Mouse (Mus musculus) adrenal gland, postnatal 4 days (tissue): Measurements from ENCODE around the gene Olfr985. TPM values are rescaled to one million over a fixed set of nuclear protein-coding genes. Genes with fewer than 3 reads are reported as not detected.

Source experiments
- DNase-seq, 2 experiments: peaks; one replicate each; pipeline ENCODE4 v3.0.0; 2021 to 2022; ENCODE audit warnings: low spot score in 2 of 2, mixed read lengths in 2 of 2
- long read RNA-seq, 2 experiments: library from polyadenylated mRNA; stranded (forward); transcript quantifications; one replicate each; pipeline ENCODE4 v2.0.0; 2021
- total RNA-seq, 2 experiments: library from RNA; stranded (reverse); gene quantifications; 2 replicates each; pipeline ENCODE4 v1.2.3; 2021

Gene Olfr985
- not detected for total RNA-seq
- long read RNA-seq, experiment 1, result 0 reads
- long read RNA-seq, experiment 2, result 0 reads

DNA sequence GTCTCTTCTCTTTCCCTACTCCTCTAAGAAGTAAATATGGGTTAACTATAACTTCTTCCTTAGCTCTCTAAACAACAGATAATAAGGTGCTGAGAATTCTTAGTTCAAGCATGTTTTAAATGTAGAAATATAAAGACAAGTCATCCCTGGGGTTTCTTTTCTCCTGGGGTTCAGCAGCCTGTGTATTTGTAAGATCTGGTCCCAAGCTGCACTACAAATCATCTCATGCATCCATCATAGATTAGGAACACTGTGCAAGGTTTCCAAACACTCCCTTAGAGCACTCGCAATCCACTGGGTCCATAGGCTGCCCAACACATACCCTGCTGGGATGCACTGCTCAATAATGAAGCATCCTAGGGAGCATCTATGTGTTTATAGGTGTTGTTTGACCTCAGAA, at the start of gene Olfr985:
TSS of gene Olfr985 (minus strand) at position 101 of the 400 bp plus-strand sequence.
- no peak for DNase-seq

GRCm38 (mm10) chr9:40177017-40177416, 47.0 kb upstream of the Olfr985 start:
- DNase-seq, result no peak

DNA sequence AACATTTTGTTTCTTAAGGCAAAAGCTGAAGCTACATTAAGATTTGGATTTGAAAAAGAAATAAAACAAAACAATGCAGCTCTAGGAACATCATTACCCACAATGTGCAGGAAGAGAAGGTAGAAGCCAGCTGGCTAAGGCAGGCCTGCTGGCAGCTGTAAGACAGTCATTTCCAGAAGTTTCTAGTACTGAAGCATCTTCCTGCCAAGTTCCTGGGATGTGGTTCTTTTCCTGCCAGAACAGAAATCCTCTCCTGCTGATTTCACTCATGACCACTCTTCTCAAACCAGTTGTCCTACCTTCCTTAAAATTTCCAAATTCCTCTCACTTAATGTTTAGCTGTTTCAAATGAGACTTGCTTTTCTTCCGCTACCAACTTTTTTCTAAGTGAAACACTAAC, 36.5 kb upstream of the Olfr985 start:
- no peak for DNase-seq

GRCm38 (mm10) chr9:40155118-40155644, 25.2 kb upstream of the Olfr985 start:
- no peak for DNase-seq

GRCm38 (mm10) chr9:40141544-40141943, 11.6 kb upstream of the Olfr985 start:
- no peak for DNase-seq

DNA sequence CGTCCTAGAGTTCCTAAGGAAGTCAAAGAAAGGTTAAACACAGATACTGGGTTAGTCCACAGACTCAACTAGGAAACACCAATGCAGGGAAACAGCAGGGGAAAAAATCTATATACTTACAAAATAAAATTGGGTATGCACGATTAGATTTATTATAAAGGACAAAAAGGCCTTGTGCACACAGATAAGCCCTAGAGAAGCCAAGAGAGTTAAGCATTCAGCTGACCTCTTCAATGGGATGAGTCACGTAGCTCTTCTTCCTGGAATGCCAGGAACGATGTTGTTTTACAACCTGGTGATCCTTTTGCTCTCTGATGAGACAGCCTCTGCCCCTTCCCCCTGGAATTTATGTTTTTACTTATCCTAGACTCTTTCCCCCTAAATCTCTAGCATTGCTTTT, 9.5 kb upstream of the Olfr985 start:
- DNase-seq, result no peak

- DNase-seq, result no peak
Measured at GRCm38 (mm10) chr9:40136987-40137688, 7.2 kb upstream of the Olfr985 start.

DNA sequence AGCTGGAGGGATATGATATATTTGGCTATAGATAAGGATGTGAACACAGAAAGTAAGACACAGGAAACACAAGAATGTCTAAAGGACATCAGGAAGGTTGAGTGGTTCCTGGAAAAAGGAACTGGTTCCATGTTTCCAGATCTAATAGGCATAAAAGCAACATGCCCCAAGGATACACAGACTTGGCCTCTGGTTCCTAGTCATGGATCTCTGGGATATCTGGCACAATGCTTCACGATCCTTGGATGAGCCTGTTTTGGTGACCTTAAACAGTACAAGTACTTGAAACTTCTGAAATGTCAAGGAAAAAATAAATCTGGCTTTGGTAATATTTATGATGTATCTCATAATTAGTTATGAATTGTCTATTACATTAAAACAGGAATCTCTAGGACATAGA, 572 bp upstream of the Olfr985 start:
- DNase-seq, result no peak

DNA sequence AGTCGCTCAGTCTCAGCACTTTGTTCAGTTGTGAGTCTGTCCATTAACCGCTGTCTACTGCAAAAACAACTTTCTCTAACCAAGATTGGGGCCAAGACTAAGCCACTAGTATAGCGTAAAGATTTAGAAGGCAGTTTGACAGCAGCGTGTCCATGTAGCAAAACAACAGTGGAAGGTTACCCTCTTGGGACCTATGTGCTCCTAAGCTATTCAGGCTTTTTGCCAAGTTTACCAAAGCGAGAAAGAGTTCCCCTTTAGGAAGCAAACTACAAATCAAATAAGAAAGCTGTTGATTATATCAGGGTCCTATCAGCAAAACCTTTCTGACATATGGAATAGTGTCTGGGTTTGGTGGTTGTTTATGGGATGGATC, 12.7 kb downstream of the Olfr985 start:
- DNase-seq, result no peak

GRCm38 (mm10) chr9:40116645-40117286, 13.2 kb downstream of the Olfr985 start:
- no peak for DNase-seq

DNA sequence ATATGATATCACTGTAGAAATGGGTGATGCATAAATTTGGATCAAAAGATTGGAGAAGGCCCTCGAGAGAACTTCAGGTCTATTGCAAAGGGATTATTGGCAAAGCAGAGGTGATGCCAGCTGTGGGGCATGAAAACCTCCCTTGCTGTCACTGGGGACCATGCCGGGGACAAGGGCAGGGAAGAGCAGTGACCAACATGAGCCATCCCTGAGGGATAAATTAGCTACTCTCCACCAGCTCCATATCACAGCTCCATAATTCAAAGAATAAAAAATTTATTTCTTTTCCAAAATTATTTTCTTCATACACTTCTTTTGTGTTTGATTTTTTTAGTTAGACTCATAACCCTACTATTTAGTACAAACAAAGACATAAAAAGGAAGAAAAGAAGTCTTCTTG, 15.9 kb downstream of the Olfr985 start, which contains the start of gene Olfr984:
TSS of gene Olfr984 (minus strand) at position 101 of the 400 bp plus-strand sequence.
- no peak for DNase-seq

DNA sequence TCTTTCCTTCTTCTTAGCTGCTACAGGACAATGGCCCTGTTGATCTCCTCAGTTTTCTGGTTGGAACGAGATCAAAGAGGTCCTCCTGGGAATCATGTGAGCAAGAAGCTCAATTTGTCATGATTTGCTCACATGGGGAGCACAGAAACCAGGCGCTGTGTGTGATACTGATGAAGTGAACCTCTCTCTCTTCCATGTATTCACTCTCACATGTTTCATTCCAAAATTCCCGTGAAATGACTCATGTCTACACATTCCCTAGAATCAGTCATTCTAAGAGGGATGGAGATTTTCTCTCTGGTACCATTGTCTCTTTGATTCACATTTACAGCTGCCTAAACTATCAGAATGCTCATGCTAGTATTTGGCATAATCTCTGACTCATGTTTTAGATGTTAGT, 35.2 kb downstream of the Olfr985 start:
- DNase-seq, result no peak

- no peak for DNase-seq
Measured at GRCm38 (mm10) chr9:40093495-40093894, 36.5 kb downstream of the Olfr985 start, which contains the start of gene Olfr983. Olfr983 (minus strand) TSS chr9:40093595.

Other genes starting within 250 kb of the Olfr985 start
- gene Olfr229, start 222.8 kb downstream of the Olfr985 start, total RNA-seq, result not detected
- not detected for gene Olfr974, start 192.7 kb downstream of the Olfr985 start, total RNA-seq
- not detected for gene Olfr975, start 178.1 kb downstream of the Olfr985 start, total RNA-seq
- gene Olfr976, start 169.1 kb downstream of the Olfr985 start, total RNA-seq, result not detected
- not detected for gene Olfr978, start 138.1 kb downstream of the Olfr985 start, total RNA-seq
- gene Olfr979, start 126.7 kb downstream of the Olfr985 start, total RNA-seq, result not detected
- gene Olfr980, start 120.6 kb downstream of the Olfr985 start, total RNA-seq, result not detected
- not detected for gene Olfr981, start 108.7 kb downstream of the Olfr985 start, total RNA-seq
- gene Olfr982, start 56.4 kb downstream of the Olfr985 start, total RNA-seq, result not detected
- not detected for gene Olfr983, start 36.6 kb downstream of the Olfr985 start, total RNA-seq
- gene Olfr984, start 16.0 kb downstream of the Olfr985 start, total RNA-seq, result not detected
- not detected for gene Tmem225, start 17.9 kb upstream of the Olfr985 start, total RNA-seq
- not detected for gene Olfr986, start 50.7 kb upstream of the Olfr985 start, total RNA-seq
- gene Zfp202, start 62.1 kb upstream of the Olfr985 start, total RNA-seq, result 1 to 10 TPM; 8.0 to 8.1 TPM
- 10 to 100 TPM; 12.6 to 17.1 TPM for gene Scn3b, start 139.0 kb upstream of the Olfr985 start, total RNA-seq